Mouse (Mus musculus): Measurements from ENCODE around the gene Prdm11.

- no peak for TF ChIP-seq POLR2A (IDR thresholded peaks at IDR 0.05; ENCODE audit: low read depth, low read length)
- no peak for TF ChIP-seq CTCF (IDR thresholded peaks at IDR 0.05; ENCODE audit: extremely low read depth, insufficient read length, insufficient replicate concordance, low read depth, low read length)
Measured at GRCm38 (mm10) chr2:92949518-92949917, 96.4 kb downstream of the Prdm11 start.

Measured in small intestine, adult 2 months (tissue).